Mouse (Mus musculus): ENCODE measurements around the gene Abhd6.

GRCm38 (mm10) chr14:7986913-7987312 lies 15.8 kb upstream of the Abhd6 start:
- TF ChIP-seq ZNF384 (IDR thresholded peaks at IDR 0.05; ENCODE audit: low read depth, low read length) (no peak), CHD2 (IDR thresholded peaks at IDR 0.05; ENCODE audit: low read depth, low read length) (no peak), ZC3H11A (IDR thresholded peaks at IDR 0.05; ENCODE audit: borderline replicate concordance, low read depth, low read length) (no peak), MAFK (IDR thresholded peaks at IDR 0.05; ENCODE audit: insufficient read depth, low read depth, low read length) (no peak)

All from ES-E14 (cell line).